Mouse (Mus musculus): Measurements from ENCODE around the gene Mill2.
"Not testable (repeated sequence)": the region's sequence is repeated elsewhere in the genome, so short reads cannot be mapped to it uniquely, and the experiment has no call there.

The Mill2 gene

DNA sequence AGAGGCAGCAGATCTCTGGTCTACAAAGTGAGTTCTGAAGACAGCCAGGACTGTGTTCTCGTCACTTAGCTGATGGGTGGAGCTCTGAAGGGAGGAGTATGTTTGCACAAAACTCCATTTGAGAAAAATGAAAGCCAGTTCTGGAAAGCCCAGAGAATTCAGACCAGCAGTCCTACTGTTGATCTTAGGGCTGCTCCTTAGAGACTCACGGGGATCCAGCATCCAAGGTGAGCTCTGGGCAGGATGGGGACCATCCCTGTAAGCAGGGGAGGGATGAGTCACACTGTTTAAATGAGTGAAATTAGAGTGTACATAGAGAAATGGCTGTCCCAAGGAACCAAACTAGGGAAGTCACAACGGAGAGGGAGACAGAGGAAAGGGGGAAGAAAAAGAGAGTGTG lies at the start of gene Mill2:
Gene Mill2 (plus strand): TSS at position 102 of the 400 bp plus-strand sequence.
- DNase-seq (ENCODE audit: low spot score): no peak

DNA sequence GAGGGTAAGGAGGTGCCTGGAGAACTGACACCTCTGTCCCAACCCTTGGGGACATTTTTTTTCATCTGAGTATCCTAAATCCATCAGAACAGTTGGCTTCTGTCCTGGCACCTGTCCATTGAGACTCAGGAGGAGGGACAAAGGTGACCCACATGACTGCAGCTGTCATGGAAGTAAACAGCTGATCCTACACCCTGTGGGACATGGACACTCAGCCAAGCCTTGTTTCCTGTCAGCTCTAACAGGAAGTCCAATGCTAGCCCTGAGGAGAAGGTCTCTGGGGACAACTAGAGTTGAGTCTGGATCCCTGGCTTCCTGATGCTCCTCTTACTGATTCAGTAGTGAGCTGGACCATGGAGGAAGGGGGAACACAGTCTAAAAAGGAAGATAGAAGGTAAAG lies 49.1 kb upstream of the Mill2 start:
- not testable (repeated sequence) for DNase-seq (ENCODE audit: low spot score)

DNA sequence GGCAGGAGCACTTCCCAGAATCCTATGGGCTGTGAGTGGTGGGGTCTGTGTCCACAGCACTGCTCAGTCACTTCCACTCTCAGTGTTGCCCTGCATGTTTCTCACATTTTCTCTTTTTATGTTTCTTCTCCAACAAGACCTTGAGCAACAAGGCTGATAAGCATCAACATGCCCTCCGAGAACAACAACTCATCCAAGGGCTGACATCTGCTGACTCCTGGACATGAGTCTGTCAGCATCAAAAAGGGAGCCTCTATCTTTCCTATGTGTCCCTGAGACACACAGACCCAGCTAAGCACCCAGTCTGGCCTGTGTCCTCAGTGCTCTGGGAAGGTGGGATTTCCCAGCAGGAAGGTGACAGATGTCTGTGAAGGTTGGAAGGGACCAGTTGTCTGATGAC lies 41.3 kb upstream of the Mill2 start, which contains the start of gene Psg19:
Gene Psg19 (minus strand): TSS at position 101 of the 400 bp plus-strand sequence.
- no peak for DNase-seq (ENCODE audit: low spot score)

DNA sequence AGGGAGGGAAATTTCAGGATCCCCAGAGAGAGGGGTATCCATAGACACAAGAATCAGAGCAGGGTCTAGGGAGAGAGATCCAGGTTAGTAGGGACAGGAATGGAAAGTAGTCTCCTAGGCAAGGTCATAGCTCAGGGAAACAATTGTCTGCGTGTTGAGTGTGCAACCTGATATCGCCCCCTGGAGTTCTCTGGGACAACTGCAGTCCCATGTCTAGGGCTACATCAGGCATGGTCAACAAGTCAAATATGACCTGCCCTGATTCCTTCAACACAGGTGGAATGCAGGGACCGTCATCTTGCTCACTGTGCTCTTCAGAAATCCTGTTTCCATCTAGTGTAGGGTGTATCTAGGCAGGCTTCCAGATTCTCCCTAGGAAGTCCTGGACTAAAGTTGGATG lies 40.6 kb upstream of the Mill2 start:
- no peak for DNase-seq (ENCODE audit: low spot score)

DNA sequence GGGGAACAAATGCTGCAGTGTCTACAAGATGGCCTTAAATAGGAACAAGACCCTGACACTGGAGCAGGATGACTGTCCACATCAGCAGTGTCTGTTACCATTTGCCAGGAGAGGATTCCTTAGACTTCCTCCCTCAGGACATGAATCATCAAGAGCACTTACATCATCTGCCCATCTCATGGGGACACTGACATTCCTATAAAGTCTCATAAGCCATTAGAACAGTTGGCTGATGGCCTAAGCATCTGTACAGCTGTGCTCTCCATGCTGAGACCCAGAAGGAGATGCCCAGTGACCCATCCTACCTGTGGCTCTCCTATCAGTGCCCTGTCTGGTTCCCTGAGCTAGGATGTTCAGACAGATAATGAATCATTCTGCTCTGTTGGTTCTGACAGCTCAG lies 36.2 kb upstream of the Mill2 start:
- DNase-seq (ENCODE audit: low spot score): no peak

DNA sequence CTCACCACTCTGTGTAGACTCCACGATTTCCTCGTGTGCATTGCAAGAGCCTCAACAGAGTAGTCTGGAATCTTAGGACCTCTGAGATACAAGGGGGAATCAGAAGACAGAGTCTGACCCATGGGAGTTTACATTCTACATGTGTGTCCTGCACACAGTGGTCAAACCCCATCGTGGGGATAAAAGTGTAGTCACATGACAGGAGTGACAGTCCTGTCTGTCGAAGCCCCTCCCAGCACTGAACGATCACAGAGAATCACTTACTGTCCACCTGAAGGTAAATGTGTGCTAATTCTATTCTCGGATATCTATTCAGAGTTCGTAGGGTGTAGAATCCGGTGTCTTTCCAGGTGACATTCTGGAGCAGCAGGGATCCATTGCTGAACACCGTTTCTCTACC lies 21.5 kb upstream of the Mill2 start:
- no peak for DNase-seq (ENCODE audit: low spot score)

DNA sequence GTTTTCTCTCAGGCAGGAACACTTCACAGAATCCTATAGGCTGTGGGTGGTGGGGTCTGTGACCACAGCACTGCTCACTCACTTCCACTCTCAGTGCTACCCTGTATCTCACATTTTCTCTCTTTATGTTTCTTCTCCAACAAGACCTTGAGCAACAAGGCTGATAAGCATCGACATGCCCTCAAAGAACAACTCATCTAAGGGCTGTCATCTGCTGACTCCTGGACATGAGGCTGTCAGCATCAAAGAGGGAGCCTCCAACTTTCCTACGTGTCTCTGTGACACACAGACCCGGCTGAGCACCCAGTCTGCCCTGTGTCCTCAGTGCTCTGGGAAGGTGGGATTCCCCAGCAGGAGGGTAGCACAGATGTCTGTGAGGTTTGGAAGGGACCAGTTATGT lies 18.3 kb upstream of the Mill2 start, which contains the start of gene Psg17:
Gene Psg17 (minus strand): TSS at position 101 of the 400 bp plus-strand sequence.
- DNase-seq (ENCODE audit: low spot score): no peak

DNA sequence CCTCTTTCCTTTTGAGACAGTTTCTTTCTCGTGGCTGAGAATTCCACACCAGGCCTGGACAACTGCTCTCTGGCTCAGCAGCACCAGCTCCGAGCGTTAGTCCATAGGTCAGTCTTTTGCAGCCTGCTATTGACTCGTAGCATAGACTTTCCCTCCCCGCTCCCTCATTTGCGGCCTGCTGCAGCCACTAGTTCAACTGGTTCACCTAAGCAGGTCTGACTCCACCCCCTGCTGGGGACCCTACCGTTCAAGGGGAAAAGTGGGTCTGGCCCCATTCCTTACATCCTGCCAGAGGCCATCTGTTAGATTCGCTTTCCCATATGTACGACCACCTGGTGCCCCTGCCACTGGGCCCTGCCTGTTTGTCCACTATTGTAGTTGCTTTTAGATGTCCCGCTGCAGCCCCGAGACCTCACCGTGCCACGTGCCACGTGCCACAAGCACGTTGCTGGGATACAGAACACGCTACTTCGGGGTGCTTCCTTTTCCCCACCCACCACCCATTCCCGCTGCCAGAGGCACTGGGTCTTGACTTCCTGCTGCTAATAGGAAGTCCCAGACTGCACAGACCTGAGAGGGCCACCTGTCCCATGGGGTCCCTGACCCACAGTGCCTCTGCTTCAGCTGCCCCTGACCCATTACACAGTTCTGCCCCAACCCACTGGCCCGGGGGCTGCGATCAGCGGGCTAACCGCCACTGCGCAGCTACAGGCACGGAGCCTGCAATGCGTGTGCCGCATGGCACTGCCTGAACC lies 11.8 kb upstream of the Mill2 start:
- no peak for DNase-seq (ENCODE audit: low spot score)

DNA sequence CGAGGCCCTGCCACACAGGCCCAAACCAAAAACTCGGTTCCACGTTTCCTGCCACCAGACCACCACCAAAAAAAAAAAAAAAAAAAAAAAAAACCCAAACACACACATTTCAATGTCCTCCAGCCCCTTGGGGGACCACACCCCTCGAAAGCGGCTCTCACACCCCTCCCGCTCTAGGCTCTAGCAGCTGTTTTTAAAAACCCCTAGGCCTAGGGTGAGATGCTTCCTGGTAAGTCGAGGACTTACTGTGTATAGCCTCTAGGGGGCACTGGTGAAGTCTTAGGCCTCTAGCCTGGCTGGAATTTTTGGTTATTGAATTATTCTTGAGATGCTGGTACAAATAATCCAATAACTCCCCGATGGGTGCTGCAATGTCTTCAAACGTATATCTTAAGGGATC lies 11.2 kb upstream of the Mill2 start:
- no peak for DNase-seq (ENCODE audit: low spot score)

DNA sequence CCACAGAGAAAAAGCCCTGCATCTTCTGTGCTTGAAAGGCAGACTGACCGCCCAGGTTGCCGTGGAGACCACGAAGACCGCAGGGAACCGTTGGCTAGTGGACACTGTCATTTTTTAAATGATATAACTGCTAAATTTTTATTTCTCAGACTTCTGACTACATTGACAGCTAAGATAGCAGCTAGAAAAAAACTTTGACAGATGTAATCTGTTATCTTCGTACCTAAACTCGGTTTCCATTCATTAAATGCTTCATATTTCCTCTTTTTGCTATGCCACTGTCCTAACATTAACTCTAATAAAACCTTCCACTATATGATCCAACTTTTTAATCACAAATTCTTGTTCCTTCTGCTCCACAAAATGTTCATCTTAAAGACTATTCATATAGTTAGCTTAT lies 10.2 kb upstream of the Mill2 start:
- no peak for DNase-seq (ENCODE audit: low spot score)

DNA sequence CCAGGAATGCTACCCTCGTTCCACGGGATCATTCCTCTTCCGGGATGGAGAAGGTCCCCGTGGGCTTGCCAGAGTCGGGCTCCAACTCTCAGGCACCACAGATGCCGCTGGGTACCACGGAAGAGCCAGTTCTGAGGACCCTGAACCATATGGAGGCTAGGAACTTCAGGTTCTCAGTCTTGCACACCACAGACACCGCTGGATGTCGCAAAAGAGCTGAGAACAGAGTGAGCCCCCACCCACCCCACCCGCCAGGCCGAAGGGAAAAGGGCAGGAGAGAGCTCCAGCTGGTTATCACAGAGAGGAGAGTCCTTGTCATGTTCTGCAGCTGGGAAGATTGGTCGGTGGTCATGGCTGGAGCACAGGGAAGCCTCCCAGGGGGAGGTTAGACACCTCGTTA lies 7.5 kb upstream of the Mill2 start:
- no peak for DNase-seq (ENCODE audit: low spot score)

DNA sequence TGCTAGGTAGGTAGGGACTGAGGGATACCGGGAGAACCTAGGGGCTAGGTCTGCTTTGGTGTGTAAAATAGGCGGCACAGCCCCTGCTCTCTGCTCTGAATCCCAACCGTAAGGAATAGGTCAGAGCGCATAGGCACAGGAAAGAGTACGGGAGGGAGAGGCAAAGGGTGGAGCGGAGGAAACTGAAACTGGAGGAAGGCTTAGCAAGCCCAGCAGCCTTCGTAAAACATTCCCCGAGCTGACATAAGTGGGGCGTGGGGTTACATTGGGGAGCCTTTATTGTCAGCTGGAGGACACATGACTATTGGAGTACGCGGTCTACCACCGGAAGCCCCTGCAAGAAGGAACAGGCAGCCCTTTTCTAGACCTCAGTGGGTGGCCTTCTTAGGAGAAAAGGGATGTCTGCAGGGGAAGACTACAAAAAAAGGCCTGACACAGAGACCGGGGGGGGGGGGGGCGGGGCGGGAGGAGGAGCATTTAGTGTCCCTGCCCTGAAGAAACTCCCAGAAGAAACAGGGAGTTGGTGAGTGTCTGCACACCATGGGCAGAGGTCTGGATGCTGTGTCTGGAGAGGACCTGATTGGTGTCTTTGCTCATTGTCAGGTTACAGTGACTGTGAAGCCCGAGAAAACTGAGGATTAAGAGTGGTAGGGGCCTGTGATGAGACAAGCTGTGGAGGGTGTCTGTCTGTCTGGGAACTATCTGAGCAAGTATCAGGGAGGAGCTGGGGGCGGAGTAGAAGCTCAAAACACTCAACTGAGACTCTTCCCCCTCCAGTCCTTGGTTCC lies 814 bp downstream of the Mill2 start:
- no peak for DNase-seq (ENCODE audit: low spot score)

DNA sequence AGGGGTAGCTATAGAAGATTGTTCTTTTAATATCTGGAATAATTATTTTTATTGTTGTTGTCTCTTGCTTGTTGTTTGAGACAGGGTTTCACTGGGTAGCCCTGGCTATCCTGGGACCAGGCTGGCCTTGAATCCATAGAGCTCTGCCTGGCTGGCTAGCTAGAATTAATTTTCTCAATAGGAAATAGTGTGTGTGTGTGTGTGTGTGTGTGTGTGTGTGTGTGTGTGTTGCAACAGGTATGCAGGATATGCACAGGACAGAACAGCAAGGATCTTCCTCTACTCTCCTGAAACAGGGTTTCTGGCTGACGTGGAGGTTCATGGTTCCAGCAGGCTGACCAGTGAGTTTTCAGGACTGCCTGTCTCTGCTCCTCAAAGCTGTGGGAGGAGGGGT lies 1.4 kb downstream of the Mill2 start:
- no peak for DNase-seq (ENCODE audit: low spot score)

DNA sequence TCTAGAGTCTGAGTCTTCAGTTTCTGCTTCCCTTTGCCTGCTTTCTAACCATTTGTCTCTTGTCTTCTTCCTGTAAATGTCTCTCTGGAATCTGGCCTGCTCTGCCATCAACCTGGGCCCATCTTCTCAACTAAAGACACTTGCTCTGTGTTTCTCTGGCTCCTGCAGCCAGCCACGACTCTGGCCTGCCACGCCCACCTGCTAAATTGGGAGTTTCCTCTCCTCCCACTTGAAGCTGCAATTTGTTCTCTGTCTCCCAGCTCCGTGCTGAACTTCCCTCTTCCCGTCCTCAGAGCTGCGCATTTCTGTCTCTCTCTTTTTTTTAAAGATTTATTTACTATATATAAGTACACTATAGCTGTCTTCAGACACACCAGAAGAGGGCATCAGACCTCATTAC lies 5.0 kb downstream of the Mill2 start:
- DNase-seq (ENCODE audit: low spot score): no peak

DNA sequence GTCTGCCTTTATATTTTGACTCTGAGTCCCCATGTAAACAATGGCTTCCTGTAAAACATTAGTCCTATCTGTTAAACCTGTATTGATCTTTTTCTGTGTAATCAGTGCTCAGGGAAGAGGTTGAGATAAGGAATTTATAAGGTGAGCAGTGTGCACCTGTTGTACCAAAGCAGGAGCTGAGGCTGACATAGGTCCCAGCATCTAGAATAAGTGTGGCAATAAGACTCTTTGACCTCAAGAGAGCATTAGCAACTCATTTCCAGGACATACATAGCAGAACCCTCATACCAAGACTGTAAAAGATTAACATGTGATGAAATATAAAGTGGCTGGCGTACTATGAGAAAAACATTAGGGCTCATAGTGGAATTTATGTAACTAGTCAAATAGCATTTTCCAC lies 8.6 kb downstream of the Mill2 start:
- no peak for DNase-seq (ENCODE audit: low spot score)

DNA sequence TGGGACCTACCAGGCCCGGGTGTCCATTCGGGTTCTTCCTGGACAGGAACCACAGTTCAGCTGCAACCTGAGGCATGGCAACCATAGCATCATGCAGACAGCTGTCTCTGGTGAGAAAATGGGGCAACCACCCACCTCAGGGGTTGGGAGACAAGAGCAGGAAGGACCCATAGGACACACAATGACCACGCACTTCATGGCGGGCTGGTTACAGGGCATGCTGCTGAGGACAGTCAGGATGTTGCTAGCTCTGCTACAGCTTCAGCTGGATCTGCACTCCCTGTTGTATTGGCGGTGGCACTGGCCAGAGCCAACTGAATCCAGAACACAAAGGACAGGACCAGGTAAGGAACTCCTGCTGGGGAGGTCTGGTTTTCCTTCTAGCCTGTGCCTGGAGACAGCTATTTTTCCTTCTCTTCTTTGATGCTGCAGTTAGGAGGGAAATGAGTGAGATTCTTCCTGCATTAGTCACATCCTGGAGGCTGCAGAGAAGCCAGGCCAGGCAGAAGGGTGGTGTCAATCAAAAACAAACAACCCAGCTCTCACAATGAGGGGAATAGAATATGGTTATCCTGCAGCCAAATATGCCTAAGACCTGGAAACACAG lies 18.6 kb downstream of the Mill2 start:
- DNase-seq (ENCODE audit: low spot score): no peak

DNA sequence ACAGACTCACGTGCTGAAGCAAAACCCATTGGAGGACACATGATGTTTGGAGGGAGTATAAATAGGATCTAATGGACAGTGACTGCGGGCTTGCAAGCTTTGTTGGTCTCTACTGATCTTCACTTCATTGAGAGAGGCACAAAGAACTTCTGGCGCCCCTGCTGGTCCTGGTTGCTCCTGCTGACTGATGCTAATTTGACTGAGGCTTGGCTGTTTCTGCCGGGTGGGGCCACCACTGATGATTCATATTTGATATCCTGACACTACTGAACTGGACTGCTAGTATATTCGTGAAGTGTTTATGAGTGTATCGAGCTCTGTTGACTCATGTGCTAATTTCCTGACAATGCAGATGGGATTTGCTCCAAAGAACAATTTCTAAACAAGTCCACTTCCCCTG lies 23.0 kb downstream of the Mill2 start:
- DNase-seq (ENCODE audit: low spot score): no peak

DNA sequence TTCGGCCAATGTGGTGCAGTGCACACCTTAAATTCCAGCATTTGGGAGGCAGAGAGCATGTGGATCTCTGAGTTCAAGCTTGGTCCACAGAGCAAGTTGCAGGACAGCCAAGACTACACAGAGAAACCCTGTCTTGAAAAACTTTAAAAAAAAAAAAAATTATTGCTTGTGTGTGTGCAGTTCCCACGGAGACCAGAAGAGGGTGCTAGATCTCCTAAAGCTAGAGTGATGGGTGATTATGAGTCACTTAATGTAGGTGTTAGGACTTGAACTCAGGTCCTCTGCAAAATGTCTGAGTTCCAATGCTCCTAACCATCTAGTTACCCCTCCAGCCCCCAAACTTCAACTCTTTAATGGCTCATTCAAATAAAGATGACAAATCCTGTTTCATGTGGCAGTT lies 28.7 kb downstream of the Mill2 start:
- DNase-seq (ENCODE audit: low spot score): no peak

DNA sequence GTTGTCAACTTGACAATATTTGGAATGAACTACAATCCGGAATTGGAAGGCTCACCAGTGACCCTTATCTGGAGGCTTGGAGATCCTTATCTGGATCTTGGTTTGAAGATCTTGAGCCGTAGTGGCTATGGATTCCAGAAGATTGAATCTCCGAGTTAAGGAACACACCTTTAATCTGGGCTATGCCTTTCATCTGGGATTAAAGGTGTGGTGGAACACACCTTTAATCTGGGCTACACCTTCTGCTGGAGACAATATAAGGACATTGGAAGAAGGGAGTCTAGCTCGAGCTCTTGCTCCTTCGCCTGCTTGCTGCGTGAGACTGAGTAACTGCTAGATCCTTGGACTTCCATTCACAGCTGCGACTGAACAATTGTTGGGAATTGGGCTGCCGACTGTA lies 31.3 kb downstream of the Mill2 start, which contains the start of gene Pglyrp1:
Gene Pglyrp1 (plus strand): TSS at position 301 of the 400 bp plus-strand sequence.
- DNase-seq (ENCODE audit: low spot score): not testable (repeated sequence)

DNA sequence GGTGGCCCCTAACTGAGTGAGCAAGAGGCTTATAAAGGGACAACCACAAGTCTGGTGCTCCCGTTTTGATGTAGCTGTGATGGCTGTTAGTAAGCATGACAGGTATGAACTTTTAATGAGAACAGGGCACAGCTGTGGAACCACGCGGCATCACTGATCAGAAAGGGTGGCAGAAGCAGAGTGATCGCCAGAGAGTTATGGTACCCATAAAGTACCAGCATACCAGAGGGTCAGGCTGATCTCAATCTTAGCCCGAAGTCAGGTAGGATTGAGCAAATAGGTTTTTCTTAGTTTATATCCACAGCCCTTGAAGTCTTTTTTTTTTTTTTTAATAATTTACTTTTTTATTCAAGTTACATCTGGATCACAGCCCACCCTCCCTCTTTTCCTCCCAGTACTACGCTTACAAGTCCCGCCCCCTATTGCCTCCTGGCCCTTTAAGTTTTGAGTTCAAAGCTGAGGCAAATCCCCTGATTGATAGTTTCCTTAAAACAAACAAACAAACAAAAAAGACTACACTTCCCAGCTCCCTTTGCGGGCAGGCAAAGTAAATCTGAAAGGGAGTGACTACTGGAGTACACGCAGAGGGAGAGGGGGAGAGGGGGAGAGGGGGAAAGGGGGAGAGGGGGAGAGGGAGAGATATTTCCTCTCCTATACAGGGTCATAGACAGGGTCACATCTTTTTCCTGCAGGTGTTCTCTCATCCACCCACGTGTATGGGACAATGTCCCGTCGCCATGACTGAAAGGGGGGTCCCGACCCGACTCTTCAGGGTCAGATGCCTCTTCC lies 32.4 kb downstream of the Mill2 start:
- DNase-seq (ENCODE audit: low spot score): no peak

DNA sequence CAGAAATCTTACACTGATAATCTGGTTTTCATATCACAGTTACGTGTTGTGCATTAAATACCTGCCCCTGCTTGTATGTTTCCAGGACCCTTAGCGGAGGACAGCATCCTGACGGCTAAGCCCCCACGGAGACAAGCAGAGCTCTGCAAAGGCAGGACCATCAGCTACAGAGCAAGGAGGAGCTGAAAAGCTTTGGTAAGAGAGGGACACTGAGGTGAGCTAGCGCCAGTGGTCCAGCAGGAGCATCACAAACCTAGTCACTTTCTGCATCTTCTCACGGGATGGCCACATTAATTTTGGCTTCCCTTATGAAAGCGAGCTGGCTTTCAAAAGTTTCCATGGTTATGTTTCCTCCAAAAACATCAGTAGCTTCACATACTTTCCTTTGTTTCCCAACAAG lies 33.0 kb downstream of the Mill2 start:
- DNase-seq (ENCODE audit: low spot score): no peak

DNA sequence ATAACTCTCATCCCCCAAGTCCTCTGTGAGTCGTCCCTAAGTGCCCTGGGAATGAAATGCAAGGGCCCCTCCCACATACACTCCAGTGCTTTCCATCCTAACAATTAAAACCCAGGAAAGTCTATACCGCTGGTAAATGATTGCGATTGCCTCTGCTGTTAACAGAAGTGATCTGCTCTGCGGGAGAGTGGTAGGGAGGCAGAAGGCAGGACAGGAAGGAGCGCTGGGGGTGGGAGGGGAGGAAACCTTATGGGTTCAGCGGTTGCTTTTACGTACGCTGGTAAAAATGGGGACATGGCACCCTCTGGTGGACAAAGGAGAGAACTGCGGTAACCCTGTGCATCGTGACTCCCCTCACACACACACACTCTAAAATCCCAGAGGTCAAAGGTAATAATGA lies 33.5 kb downstream of the Mill2 start:
- no peak for DNase-seq (ENCODE audit: low spot score)
